Mouse (Mus musculus): ENCODE data around the gene Rora. TPM values are rescaled to one million over a fixed set of nuclear protein-coding genes. Genes with fewer than 3 reads are reported as not detected.

Rora gene
- total RNA-seq, 2 experiments from 2014 or later = 1.3 to 1.9 TPM

GRCm38 (mm10) chr9:68807735-68808134, 154.1 kb downstream of the Rora start:
- ATAC-seq (ENCODE audit: poor library complexity, severe bottlenecking) = no peak

GRCm38 (mm10) chr9:68809536-68809935, 155.9 kb downstream of the Rora start:
- no peak for ATAC-seq (ENCODE audit: poor library complexity, severe bottlenecking)

DNA sequence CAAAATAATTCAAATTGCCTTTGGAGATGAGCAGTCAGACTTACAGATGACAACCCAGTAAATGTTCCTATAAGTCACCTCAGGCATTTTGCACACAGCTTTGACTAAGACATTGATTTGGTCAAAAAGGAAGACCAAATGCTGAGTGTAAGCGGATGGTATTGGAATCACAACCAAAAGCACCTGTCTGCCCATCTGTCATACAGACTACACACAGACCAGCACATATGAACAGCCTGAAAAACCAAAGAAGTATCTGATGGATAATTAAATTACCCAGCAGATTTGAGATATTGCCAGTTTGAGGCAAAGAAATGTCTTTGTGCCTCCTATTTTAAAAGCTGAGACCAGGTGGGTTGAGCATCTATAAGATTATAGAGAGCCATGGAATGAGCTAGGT, 161.1 kb downstream of the Rora start:
- ATAC-seq (ENCODE audit: poor library complexity, severe bottlenecking) = no peak

- no peak for ATAC-seq (ENCODE audit: poor library complexity, severe bottlenecking)
Observed at GRCm38 (mm10) chr9:68815877-68816276, 162.3 kb downstream of the Rora start.

GRCm38 (mm10) chr9:68820036-68820435, 166.4 kb downstream of the Rora start:
- ATAC-seq (ENCODE audit: poor library complexity, severe bottlenecking) = no peak

DNA sequence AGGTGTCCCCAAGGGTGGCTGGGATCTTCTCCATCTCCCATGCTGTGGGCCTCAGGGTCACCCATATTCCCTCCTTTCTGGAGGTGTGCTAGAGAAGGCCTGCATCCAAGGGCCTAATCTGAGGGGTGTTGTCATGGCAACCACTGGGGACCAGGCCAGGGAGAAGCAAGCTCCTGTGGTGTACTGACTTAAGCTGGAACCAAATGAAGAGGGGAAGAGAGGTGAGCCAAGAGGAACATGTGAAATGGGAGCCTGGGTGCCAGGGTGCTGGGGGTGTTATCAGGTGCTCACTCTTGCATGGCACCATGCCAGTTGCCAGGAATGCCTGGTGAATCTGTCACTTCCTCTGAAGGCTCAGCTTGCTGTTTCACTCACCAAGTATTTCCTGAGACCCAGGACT, 166.9 kb downstream of the Rora start:
- no peak for ATAC-seq (ENCODE audit: poor library complexity, severe bottlenecking)

DNA sequence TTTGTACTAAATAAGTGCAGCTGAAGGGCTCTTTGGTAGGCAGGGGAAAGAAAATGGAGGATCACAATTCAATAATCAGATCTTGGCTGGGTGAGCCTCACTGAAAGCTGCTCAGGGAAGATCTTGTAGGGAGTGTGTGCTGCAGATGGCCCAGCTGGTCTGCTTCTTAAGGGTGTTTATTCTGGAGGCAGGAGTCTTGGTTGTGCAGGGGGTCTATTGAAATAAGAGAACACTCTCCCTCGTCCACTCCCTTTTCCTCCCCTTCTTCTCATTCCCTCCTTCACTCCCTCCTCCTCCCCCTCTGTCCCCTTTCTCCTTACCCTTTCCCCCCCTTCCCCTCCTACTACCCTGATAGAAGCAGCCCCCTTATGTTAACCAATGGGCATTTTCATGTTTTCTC, 167.8 kb downstream of the Rora start:
- no peak for ATAC-seq (ENCODE audit: poor library complexity, severe bottlenecking)

- ATAC-seq (ENCODE audit: poor library complexity, severe bottlenecking) = no peak
Observed at GRCm38 (mm10) chr9:68823292-68823691, 169.7 kb downstream of the Rora start.

- no peak for ATAC-seq (ENCODE audit: poor library complexity, severe bottlenecking)
Observed at GRCm38 (mm10) chr9:68825107-68825506, 171.5 kb downstream of the Rora start.

GRCm38 (mm10) chr9:68825841-68826240, 172.3 kb downstream of the Rora start:
- ATAC-seq (ENCODE audit: poor library complexity, severe bottlenecking) = no peak

DNA sequence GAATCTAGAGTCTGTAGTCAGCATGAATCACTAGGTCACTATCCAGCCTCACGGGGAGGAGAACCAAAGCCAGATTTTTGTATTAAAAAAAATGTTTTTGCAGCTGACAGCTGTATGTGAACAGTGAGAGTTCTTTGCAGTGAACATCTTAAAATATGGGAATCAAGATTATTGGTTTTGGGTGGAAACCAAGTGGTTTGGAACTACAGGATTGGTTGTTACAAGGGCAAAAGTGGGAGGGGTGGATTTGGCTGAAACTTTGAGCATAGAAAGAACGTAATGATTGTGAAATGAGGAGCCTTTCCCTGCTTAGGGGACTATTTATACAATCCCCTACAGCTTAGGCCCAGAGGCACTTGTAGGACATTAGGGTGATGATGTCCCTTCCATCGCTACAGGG, 173.9 kb downstream of the Rora start:
- ATAC-seq (ENCODE audit: poor library complexity, severe bottlenecking) = no peak

DNA sequence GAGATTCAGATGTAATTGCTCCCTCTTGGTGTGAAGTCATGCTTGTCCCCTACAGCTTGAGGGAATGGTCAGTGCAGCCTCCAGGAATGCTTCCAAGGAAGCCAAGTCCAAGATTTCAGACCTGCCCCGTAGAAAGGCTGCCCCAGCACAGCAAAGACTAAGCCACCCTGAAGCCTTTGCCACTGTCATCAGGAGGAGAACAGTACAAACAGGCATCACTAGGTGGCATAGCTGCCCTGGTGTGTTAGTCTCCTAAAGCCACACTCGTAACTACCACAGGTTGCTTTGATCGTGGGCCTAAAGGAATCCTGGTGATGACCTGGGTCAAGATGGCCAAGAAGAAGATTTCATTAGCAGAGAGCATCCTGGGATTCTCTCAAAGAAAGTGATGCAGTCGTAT, 176.3 kb downstream of the Rora start:
- no peak for ATAC-seq (ENCODE audit: poor library complexity, severe bottlenecking)

DNA sequence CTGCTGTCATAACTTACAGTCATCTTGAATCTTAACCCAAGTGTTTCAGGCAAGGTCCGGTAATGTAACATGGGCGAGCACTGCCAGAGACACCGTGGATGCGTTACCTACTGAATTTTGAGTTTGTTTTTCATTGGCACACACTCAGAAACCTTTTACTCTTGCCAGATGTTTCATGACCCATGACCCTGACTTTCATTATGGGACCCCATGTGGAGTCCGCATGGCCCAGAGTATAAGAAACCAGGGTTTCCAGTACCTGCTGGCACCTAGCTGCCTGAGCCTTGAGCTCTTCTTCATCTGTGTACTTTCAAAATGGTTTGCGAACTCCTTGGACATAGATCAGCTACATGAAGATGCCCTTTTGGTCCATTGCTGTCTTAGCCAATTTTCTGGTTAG, 179.7 kb downstream of the Rora start:
- no peak for ATAC-seq (ENCODE audit: poor library complexity, severe bottlenecking)

GRCm38 (mm10) chr9:68835037-68835649, 181.6 kb downstream of the Rora start:
- no peak for ATAC-seq (ENCODE audit: poor library complexity, severe bottlenecking)

DNA sequence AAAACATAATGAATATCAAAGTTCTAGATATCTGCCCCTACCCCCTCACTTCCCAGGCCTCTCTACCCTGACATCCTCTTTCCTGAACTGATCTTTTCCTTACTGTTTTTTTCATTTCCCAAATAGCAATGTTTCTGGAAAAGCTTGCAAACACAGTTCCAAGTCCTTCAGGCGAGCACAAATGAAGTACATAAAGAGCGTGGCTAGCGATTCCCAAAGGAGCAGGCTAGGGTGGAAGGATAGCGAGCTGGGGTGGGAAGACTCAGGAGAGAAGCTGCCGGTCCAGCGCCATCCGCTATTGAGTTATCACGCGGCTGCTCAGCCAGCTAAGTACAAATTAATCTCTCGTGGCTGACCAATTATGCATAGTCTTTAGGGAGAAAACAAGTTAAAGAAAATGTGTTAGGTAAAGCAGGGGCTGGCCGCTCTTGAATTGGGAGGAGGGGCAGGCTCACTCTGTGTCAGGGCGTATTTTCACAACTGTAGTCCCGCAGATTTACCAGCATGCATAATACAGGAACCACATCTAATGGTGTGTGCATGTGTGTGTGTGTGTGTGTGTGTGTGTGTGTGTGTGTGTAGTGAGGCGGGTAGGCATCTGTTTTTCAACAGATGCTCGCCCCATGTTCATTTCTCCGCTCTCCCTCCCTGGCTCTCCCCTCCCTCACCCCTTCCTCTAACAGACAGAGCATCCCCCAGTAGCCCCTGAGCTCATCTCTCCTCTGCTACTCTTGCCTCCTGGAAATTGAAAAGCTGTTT, 188.7 kb downstream of the Rora start:
- no peak for ATAC-seq (ENCODE audit: poor library complexity, severe bottlenecking)

GRCm38 (mm10) chr9:68845556-68845955, 192.0 kb downstream of the Rora start:
- ATAC-seq (ENCODE audit: poor library complexity, severe bottlenecking) = no peak

GRCm38 (mm10) chr9:68850321-68850720, 196.7 kb downstream of the Rora start:
- ATAC-seq (ENCODE audit: poor library complexity, severe bottlenecking) = no peak

DNA sequence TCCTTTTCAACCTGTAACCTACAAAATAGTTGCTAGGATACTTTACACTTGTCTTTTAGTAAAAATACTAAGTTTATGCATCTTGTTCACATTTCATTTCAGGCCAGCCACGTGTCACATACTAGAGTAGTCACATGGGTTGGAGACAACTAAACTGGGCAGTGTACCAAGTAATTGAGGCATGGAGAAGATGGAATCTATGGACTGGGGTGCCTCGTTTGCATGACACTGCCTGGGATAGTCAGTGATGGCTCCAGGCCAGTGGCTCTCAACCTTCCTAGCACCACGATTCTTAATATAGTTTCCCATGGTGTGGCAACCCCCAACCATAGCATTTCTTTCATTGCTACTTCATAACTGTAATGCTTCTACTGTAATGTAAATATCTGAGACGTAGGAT, 198.6 kb downstream of the Rora start:
- no peak for ATAC-seq (ENCODE audit: poor library complexity, severe bottlenecking)

DNA sequence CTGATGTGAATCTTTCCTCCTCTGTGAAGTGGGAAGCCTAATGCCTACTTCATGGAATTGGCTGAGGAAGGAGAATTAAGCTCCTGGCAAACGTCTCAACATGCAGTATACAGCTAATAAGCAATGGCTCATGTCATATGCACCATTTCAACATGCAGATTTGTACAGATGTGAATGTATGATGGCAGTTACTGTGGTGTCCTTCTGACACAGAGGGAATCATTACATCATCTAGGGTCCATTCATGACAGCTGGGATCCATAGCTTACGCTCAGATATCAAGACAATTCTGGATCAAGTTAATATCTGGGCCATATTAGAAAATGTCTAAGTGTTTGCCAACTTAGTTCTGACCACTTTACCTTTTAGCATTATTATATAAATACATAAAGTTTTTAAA, 199.3 kb downstream of the Rora start:
- no peak for ATAC-seq (ENCODE audit: poor library complexity, severe bottlenecking)

DNA sequence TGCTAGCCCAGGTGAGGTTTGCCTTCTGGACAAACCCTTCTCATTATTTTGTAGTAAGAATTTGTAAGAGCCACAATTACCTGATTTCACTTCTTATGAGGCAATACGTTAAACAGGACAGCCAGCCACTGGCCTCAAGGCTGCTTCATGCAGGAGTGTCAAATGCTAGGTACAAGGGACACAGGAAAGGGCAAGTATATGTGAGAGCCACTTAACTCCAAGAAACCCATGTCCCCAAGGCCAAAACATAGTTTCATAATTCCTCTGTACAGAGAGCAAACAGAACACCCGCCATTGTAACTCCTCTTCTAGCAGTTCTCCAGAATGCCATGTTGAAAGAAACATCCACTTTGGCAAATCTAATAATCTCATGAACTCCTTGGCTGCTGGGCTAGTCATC, 205.9 kb downstream of the Rora start:
- no peak for ATAC-seq (ENCODE audit: poor library complexity, severe bottlenecking)

- ATAC-seq (ENCODE audit: poor library complexity, severe bottlenecking) = no peak
Observed at GRCm38 (mm10) chr9:68866317-68866716, 212.7 kb downstream of the Rora start.

GRCm38 (mm10) chr9:68873838-68874237, 220.3 kb downstream of the Rora start:
- ATAC-seq (ENCODE audit: poor library complexity, severe bottlenecking) = no peak

DNA sequence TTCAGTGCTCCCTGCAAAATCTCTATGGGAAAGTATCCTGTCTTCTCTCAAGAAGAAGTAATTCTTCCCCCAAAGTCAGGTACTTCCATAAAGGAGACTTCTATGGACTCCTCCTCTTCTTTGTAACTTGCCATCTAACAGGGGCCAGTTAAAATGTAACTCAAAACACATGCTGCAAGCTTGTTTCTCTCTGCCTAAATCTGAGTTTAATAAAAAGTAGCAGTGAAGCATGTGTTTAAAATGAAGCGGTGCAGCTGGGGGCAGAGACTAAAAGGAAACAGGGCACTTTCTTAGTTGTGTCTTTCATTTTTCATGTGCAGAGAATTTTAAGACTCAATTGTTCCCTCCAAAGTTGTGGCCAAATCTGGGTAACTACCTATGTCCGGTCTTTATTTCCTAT, 221.0 kb downstream of the Rora start:
- ATAC-seq (ENCODE audit: poor library complexity, severe bottlenecking) = no peak
